Mouse (Mus musculus) layer of hippocampus, adult 8-10 months (tissue): ENCODE measurements around the gene 1700024P04Rik. TPM values are rescaled to one million over a fixed set of nuclear protein-coding genes. Genes with fewer than 3 reads are reported as not detected.
"Not testable (repeated sequence)": the region's sequence is repeated elsewhere in the genome, so short reads cannot be mapped to it uniquely, and the experiment has no call there.

ENCODE experiments used
- DNase-seq, 2 experiments: peaks; one replicate each; pipeline ENCODE4 v3.0.0; 2022; ENCODE audit warnings: low spot score in 2 of 2
- total RNA-seq, 4 experiments: library from RNA; stranded (reverse); gene quantifications; 2 replicates each; pipeline ENCODE4 v1.2.4; 2022

1700024P04Rik gene
- total RNA-seq: not detected

DNA sequence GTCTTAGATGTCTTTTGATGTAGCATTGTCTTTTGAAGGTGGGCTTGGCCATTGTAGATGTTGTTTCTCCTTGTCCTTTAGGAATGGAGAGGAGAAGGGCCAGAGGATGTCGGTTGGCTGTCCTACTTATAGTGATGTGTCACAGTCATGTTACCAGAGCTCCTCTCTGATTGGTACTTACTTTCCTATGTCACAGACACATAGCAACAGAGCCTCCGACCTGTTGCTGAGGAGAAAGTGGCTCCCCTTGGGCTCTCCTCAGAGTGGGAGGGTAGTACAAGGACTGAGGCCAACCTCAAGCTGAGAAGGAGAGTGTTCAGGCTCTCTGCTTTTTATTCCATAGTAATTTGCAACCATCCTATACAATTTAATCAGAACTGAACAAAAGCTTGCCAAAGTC, at the start of gene 1700024P04Rik:
1700024P04Rik (minus strand) TSS at position 101 of the 400 bp plus-strand sequence.
- DNase-seq: no peak

DNA sequence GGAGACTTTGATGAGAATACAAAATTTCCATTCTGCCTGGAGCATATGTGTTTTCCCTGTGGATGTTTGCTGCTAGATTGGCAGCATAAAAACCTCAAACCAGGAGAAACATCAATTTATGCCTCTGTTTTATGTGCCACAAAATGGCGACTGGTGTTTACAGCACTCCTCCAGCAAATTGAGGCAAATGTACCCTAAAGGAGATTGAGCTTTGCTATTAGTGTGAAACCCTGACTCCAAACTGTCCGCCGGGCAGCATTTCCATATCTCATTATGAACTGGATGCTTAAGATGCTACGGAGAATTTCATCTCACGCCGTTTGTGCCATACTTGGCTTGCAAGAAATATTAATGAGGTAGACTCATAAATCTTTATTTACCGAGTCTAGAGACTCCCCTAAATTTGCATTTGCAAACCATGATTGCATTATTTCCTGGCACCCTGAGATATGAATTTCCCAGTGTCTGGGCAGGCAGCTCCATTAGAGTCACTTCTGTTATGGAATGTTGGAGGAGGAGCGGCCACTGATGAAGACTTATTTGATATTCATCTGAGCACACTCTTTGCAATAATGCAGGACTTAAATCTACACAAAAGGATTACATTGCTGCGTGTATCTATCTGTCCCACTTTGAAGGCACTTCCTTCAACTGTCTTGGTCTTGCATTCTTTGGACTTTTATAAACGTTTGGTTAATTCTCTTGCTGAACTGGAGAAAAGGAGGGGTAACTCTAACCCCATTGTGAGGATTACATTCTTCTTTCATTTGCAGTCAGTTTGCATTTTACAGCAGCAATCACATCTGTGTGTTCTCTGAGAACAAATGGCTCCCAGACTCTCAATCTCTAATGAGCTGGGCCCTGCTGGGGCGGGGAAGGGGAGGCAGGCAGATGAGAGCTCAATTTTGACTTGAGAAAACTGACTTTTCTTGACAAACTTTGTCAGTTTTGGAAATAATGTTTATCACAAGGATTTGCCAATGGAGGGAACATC, 47.2 kb upstream of the 1700024P04Rik start:
- no peak for DNase-seq

DNA sequence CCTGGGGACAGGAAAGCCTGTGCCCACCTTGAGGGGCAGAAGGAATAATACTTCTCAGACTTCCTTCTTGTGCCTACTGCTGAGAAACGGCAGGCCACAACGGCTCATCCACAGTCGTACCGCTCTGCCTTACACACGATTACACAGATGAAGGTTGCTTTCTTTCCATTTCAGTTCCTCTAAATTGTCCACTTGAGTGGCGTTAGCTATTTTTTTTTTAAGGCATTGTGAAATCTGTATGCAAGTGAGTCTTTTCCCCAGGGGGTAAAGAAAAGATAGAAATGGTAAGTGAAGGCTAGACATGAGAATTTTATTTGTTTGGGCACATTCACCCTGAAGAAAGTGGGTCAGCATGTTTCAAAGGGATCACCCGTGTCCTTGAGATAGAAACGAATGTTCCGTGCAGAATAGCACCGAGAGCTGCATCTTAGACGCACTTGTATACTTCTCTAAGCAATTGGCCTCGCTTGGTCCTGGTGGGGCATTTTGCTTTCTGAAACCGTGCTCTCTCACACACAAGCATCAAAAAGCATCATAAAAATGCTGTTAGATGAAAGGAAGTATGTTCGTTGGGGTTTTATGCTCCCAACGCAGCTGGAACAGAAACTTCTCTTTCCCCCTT, 46.3 kb upstream of the 1700024P04Rik start:
- DNase-seq: no peak

DNA sequence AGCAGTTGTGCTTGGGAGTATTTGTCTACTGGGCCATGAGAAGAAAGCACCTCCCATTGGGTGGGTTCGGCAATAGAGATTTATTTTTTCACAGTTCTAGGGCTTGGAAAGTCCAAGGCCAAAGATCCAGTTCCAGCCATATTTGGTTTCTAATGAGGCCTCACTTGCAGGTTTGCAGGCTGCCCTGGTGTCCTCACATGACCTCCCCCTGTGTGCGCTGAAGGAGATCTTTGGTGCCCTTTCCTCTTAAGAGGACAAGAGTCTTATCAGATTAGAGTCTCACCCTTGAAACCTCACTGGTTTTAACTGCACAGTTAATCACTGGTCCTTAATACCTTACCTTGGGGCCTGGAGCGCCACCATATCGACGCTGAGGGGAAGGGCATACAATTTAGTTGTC, 40.9 kb upstream of the 1700024P04Rik start:
- no peak for DNase-seq

DNA sequence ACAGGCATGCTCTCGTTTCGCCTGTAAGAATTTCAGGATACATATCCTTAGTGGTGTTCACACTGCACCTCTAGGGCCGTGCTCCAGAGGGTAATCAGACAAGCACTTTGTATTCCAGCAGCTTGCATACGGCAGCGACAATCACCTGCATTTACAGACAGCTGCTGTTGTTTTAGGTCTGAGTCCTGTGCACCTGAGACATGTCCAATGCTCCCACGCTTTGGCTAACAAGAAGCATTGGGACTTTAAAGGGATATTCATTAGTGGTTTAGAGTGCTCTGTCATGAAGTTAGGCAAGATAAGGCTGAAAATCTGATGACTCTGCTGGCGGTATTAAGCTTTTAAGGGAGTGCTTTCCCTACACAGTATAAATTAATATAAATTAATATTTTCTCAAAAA, 37.7 kb upstream of the 1700024P04Rik start:
- DNase-seq: no peak

DNA sequence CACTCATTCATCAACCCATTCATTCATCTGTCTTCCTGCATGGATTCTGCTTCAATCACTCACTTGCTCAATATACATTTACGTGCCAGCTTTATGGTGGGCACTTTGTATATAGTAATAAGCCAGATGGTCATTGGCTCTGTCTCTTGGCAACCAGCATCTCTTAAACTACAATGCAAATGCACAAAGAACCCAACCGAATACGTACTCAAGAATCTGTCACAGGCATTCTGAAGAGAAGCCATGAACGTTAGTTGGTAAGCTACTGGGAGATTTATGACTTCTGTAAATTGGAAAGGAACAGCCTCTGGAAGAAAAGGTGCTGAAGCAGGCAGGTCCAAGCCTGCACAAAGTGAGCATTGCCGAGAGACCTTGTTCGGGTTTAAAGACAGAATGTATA, 36.8 kb upstream of the 1700024P04Rik start:
- DNase-seq: no peak

DNA sequence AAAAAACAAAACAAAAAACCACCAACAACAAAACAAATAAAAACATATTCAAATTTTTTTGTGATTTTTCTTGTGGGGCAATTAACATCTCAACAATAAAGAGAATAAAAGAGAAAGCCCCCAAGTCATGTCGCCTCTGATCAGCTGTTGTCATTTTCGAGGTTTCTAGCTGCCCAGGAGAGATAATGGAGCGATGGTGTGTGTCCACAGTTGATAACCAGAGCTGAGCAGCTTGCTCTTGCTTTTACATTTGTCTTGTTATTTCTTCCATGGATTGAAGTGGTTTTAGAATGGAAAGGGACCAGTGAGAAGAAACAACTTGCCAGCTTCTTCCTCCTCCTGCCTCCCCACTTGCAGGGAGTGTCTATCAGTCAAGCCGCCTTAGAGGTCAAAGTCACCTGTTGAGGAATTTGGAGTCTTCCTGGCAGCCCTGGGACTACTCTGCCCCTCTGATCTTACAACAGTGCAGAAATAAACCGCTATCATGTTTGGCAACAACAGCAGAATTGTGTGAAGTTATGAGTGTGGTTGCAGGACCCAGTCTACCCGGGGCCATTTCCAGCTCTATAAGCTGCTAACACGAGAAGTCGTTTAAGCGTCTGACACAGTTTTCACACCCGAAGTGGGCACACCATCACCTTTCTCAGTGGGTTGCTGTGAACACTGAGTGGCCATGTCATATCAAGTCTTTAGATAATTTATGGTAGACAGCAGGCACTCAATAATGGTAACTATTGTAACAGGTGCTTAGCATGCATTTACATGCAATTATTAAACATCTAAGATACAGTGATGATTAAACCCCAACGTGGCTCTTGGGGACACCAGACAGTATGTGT, 35.7 kb upstream of the 1700024P04Rik start:
- DNase-seq: no peak

DNA sequence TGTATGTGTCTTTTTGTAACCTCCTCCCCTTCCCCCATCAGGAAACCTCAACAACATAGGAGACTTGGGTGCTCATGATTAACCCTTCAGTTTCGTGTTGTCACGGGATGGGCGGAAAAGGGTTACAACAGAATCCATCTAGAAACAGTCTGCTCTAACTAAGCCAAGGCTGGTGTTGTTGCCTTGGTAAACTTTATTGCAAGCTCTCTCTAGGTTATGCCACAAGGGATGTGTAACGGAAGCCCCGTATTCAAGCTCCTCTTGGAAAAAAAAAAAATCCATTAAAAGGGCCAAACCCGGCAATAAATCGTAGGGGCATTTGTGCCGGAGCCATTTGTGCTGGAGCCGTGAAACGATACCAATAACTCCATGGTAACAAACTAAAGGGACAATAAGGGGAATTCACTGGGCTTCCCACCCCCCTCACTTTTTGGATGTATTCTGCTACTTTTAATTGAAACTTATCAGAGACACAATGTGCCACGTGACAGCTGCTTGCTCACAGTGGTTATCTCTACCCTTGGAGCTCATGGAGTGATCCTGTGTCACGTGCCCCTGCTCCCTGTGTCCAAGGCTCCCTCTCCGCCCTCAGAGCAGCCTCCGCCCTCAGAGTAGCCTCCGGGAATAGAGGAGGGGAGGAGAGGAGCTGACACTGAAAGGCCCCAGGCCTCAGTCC, 34.3 kb upstream of the 1700024P04Rik start:
- DNase-seq: no peak

DNA sequence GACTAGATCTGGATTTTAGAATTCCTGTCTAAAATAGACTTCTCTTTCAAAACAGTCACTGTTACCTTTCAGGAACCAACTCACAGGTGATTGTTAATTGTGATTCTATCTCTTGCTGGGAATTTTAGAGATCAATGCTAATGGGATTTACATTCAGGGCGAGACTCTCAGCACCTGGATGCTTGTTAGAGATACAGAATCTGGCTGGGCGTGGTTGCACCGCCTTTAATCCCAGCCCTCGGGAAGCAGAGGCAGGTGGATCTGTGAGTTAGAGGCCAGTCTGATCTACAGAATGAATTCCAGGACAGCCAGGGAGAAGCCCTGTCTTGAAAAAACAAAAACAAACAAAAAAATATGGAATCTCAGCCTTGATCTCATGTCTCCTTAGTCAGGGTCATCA, 32.3 kb upstream of the 1700024P04Rik start:
- DNase-seq: no peak

DNA sequence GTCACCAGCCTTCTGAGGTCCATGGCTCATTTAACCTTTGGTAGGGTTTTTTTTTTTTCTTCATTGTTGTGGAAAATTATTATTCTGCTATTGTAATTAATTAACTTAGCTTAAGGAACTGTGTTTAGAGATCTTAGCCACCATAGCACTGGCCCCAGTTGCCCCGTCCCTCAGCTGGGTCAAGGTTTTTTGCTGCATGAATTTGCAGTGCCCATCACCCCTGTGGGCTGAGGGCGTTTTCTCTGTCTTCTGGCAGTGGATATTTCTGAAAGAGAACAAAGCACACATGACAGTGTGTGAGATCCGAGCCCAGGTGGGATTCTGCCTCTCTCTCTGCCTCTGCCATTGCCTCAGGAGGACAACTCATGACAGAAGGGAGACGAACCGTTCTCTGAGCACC, 28.5 kb upstream of the 1700024P04Rik start:
- no peak for DNase-seq

DNA sequence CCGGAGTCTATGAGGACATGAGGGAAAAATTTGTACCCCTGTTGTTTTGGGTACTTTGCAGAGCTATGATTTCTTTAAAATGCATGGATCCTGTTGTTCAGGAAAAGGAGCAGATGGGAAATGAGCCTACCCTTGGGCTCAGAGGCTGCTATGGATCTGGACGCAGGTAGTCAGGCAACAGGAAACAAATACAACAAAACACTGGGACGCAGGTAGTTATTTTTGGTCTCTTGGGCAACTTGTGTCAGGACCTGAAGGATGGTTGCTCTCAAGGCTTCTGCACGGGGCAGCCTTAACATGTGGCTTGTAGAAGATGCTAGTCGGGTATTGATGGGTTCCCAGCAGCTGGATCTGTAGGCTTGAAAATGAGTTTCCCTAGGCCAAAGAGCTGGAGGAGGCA, 23.6 kb upstream of the 1700024P04Rik start:
- DNase-seq: no peak

DNA sequence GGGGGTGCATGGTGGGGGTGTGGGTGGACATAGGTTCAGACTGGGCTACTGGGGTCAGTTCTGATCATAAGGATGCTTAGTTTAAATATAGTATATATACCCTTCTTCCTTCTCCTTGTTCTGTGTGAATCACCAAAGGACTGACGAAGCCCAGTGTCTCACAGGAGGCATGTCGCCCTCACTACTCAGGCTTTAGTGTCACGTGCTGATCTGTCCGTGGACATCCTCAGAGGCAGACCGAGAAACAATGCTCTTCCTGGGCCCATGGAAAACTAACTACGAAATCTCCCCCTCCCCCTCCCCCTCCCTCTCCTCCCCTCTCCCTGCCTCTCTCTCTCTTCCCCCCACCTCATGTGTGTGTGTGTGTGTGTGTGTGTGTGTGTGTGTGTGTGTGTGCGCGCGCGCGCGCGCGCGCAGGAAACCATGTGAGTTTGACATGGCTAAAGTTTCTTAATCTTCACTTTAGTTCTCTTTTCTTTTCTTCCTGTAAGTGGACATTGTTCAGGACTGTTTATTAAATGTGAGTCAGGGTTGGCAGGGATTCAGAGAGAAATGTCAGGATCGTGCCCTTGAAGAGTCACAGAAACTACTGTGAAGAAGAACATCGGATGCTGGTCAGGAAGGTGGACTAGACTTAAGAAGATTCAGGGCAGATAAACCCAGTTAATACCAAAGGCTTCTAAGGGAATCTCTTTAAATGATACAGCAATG, 22.2 kb upstream of the 1700024P04Rik start:
- DNase-seq: no peak

DNA sequence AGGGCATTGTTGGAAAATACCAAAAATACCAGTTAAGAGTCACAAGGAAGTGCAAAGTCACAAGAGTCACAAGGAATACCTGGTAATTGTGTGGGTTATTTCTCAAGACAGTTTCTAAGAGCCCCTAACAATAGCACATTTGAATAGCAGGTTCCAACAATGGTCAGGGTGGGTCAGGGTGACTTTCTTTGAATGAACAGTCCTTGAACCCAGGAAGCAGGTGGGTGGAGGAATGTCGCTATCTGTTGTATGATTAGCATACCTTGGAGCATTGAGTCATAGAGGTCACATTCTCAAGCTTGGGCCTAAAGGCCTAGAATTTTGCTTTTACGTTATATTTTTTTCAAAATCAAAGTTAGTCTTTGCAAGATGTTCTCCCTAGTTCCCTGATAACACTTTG, 17.3 kb upstream of the 1700024P04Rik start:
- DNase-seq: not testable (repeated sequence)

DNA sequence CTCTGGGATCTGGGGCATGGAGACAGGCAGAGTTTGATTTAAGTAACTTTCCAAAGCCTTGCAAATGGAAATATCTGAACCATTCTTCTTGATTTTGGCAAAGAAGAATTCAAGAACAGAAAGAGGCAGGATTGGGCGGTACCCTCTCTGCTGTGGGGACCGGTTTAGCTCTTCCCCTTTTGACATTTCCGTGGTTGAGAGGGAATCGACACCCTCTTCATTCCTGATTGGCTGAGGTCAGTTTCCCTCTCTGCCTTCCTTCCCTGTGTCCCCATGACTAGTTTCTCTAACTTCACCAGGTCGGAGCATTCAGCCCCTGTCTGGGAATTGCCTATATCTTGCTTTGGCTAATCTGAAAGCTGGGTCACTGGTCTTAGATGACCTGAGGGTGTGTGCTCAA, 12.7 kb upstream of the 1700024P04Rik start:
- no peak for DNase-seq

DNA sequence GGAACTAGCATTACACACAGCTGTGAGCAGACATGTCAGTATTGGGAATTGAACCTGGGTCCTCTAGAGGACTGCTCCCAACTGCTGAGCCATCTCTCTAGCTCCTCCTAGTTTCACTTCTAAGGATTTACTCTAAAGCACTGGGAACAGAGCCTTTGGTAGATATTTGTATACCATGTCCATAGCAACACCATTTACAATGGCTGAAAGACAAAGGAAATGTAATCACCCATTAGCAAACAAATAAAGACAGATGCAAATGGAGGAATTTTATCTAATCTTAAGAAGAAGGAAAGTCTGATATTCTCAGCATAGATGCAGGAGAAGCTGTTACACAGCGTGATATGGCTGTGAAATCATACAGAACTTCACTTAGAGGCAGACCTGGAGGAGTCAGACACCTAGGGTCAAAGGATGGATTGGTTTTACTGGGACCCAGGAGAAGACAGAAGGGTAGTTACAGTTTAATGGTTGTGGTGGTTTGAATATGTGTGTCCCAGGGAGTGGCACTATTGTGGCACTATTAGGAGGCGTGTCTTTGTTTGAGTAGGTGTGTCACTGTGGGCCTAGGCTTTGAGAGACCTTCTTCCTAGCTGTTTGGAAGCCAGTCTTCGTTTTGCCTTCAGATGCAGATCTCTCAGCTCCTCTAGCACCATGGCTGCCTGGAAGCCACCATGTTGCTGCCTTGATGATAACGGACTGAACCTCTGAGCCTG, 7.1 kb downstream of the 1700024P04Rik start:
- DNase-seq: no peak

DNA sequence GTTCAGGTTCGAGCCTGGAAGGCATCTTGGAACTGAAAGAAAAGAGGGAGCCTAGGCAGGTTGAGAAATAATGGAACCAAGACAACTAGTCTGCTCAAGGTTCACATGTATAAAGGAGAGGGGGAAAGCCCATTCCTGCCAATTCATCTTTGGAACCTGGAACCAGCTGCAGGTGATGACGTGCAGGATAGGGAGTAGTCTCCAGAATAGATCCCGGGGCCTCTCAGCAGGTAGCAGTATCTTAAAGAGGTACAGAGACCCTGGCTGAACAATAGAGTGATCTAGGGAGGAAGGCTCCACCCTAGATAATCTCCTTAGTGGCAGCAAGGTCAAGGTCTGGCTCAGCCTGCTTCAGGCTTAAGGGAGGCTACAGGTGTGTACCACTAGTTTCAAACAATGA, 8.3 kb downstream of the 1700024P04Rik start:
- DNase-seq: not testable (repeated sequence)

DNA sequence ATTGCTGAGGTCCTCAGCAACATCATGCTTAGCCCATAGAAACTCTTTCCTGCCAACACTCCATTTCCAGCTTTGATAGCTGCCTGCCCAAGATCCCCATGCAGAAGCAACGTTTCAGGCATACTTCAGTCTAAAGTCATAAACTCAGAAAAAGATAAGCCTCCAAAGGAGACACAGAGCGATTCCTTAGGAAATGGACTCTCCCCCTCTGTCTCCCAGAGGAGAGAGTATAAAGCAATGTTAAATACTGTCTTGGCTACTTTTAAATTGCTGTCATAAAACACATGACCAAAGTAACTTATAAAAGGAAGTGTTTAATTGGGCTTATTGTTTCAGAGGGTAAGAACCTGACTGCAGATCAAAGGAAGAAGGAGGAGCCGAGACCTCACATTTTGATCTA, 12.3 kb downstream of the 1700024P04Rik start:
- DNase-seq: no peak

DNA sequence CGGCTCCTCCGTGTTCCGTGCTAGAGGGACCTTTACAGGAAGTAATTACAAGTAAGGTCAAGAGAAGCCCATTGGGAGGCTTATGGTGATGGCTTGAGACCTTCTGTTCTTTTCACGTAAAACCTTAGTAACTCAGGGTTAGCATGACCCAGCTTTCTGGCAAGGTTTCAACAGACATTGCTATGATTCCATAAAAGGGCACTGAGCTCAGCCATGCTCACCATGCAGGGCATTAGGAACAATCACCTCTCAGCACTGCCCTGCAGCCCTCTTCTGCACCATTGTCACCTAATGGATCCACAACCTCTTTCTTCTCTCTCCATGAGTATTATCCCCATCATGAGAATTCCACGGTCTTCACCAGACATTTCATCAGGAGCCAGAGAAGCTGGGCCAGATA, 12.7 kb downstream of the 1700024P04Rik start:
- no peak for DNase-seq

DNA sequence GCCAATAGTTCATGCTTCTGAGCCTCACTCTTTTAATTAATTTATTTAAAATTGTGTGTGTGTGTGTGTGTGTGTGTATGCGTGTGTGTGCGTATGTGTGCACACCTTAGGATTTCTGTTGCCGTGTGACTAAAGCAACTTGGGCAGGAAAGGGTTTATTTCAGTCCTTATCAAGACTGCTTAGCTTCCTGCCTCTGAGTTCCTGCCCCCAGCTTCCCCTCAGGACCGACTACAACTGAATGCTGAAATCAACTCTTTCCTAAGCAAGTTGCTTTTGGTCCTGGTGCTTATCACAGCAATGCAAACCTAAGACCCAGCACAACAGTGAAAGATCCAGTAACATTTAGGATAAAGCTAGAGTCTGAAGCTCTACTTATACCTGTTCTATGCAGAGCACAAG, 15.8 kb downstream of the 1700024P04Rik start:
- DNase-seq: no peak

DNA sequence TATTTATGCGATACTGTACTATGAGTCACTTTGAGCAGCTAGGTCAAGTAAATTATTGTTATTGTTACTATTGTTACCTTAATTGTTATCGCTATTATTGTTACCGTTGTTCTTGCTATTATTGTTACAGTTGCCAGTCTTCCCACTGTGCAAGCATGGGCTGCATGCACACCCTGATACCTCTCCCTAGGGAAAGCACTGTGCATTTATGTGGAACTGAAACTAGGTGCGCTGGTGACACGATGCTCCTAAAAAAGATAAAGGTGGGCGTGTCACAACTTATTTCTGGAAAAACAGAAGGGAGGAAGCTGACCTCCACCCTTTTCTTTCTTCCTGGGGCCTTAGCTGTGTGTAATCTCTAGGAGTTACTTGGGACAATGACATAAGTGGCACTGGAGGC, 16.4 kb downstream of the 1700024P04Rik start:
- DNase-seq: no peak
